Mouse (Mus musculus) testis, adult 2 months (tissue): ENCODE data around the gene Inpp4b.

Experiments used
- CTCF ChIP-seq: fragments of 200-500 bp; IDR thresholded peaks from 2 replicates; pipeline ENCODE4 v1.5.1; 2012; ENCODE audit warnings: low read depth, mild to moderate bottlenecking, inconsistent platforms, low read length, moderate library complexity; ENCODE audit not compliant: control insufficient read depth, insufficient read depth, insufficient replicate concordance
- POLR2A ChIP-seq: fragments of 200-500 bp; IDR thresholded peaks from 2 replicates; pipeline ENCODE4 v1.6.1; 2012; ENCODE audit warnings: low read depth, mild to moderate bottlenecking, inconsistent platforms, low read length, moderate library complexity; ENCODE audit not compliant: control insufficient read depth

DNA sequence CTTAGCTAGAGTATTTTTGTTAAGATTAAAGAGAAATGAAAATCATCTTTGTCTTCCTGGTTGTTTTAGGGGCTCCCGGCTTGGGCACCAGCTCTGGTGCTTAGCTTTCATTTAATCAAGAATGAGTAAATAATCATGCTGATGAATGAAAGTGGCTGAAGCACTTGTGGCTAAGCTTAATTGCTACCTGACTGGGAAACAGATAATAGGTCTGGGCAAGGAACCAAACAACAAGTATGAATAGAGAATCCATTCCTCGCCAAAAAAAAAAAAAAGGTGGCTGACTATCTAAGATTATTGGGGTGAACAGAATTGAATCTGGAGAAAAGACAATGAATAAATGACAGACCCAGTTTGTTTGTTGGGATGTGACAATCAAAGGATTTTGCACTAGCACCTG, 663.1 kb downstream of the Inpp4b start:
- no peak for TF ChIP-seq CTCF
- TF ChIP-seq POLR2A: no peak
